Mouse (Mus musculus) intestine, embryonic 14.5 days (tissue): ENCODE measurements at regions not wholly inside any gene's neighbourhood (a gene's known extent, or its start where the extent isn't known, plus 50 kb on each side); places are given as distances from the start of the nearest gene placed in this dataset.

ENCODE experiments used
- ATAC-seq: fragments of 200-750 bp; cut with Nextera tagmentation; replicated peaks from 2 replicates; pipeline ENCODE4 v1.8.0; 2017; ENCODE audit warnings: low read depth, moderate number of reproducible peaks, moderate TSS enrichment, moderate library complexity; ENCODE audit not compliant: low FRiP score, low TSS enrichment
- DNase-seq: peaks from one replicate; pipeline ENCODE4 v3.0.0-alpha.2; 2018; ENCODE audit warnings: low spot score
- H3K27ac ChIP-seq: fragments of 300-500 bp; sonication (generic); 2 replicates; pipeline ENCODE4 v1.5.1; 2014; ENCODE audit warnings: low read depth, mild to moderate bottlenecking, control low read depth
- H3K27me3 ChIP-seq: fragments of 300-500 bp; sonication (generic); replicated peaks from 2 replicates; pipeline ENCODE4 v1.6.1; 2014; ENCODE audit warnings: low read length, control low read depth; ENCODE audit not compliant: control insufficient read depth, insufficient read depth
- H3K36me3 ChIP-seq: fragments of 300-500 bp; sonication (generic); 2 replicates; pipeline ENCODE4 v1.6.1; 2014; ENCODE audit warnings: low read length, control low read depth; ENCODE audit not compliant: control insufficient read depth, insufficient read depth
- H3K4me1 ChIP-seq: fragments of 300-500 bp; sonication (generic); replicated peaks from 2 replicates; pipeline ENCODE4 v1.6.1; 2014; ENCODE audit warnings: low read length, control low read depth, mixed read lengths; ENCODE audit not compliant: control insufficient read depth, insufficient read depth
- H3K4me2 ChIP-seq: fragments of 300-500 bp; sonication (generic); 2 replicates; pipeline ENCODE4 v1.6.1; 2014; ENCODE audit warnings: low read length
- H3K4me3 ChIP-seq: fragments of 300-500 bp; sonication (generic); 2 replicates; pipeline ENCODE4 v1.5.1; 2014; ENCODE audit warnings: low read depth, low read length, control low read depth, mixed read lengths
- H3K9ac ChIP-seq: fragments of 300-500 bp; sonication (generic); 2 replicates; pipeline ENCODE4 v1.6.1; 2014; ENCODE audit warnings: mild to moderate bottlenecking, low read length
- H3K9me3 ChIP-seq: fragments of 300-500 bp; sonication (generic); 2 replicates; pipeline ENCODE4 v1.6.1; 2016; ENCODE audit warnings: low read length, control low read depth; ENCODE audit not compliant: control insufficient read depth
- WGBS: fragments of 180-500 bp; shearing (Covaris S2); extraction: QIAGEN DNeasy Blood & Tissue Kit; methylation state at CpG from one replicate; pipeline ENCODE4 v1.1.7; 2014; 5-methylcytosine and 5-hydroxymethylcytosine counted together

DNA sequence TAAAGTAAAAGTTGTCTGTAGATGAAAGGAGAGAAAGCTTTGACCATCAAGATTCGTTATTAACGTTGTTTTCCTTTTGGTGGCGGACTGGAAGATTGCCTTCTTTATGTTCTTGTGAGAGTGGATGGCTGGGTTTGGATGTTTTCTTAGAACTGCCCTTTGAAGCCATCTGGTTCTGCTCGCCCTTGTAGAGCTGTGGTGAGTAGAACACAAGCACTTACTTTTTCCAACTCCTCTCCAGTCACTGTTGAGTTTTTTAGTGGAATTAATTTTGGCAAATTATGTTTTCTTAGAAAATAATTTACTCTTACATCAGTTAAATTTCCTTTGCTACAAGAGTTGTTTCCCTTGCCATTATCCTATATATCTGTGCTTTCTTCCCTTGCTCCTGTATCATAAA lies 301.2 kb downstream of the Nuf2 start:
- no peak for DNase-seq
- Histone ChIP-seq H3K9ac (no peak overlapping the region), H3K27me3 (no peaks in the 10 kb centered on the region), H3K27ac (no peak overlapping the region), H3K4me1 (no peaks in the 10 kb centered on the region), H3K4me3 (no peak overlapping the region), H3K36me3 (no peaks in the 10 kb centered on the region), H3K9me3 (no peaks in the 10 kb centered on the region), H3K4me2 (no peak overlapping the region)
- no peak for ATAC-seq
- WGBS = 53% methylated on average over 4 of the region's 4 CpGs

DNA sequence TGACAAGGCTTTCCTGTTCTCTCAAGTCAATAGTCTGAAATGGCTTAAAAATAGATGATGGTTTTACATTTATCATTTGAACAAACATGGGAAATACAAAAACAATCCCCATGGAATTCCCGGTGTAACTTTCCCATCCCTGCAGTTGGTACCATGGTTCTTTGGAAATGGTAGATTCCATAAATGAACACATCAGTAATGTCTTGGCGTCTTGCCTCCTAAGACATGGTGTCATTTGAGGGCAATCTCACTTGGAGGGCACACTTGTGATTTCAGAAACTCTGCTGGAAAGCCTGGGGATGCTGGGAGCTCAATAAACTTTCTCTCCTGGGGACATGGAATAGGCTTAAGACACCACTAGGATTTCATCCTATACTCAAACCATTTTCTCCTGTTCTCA lies 306.8 kb downstream of the Nuf2 start:
- WGBS = 91% methylated on average over 2 of the region's 2 CpGs

DNA sequence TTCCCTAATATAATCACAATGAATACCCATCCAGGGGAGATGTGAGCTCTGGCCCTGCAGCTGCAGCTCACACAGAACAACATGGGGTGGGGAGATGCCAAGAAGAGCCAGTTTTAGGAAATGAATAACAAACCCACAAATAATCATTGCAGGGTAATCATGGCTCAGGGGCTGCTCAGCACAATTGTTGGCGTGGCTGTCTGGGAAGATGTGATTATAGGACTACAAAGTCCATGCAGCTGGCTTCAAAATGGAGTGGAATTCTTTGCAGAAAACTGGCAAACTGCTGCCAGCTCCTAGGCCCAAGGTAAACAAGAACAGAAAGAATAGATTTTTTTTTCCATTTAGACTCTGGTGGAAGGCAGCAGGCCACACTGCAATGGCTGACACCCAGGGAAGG lies 343.6 kb downstream of the Nuf2 start:
- H3K9me3 ChIP-seq = no peaks in the 10 kb centered on the region
- no peak overlapping the region for H3K9ac ChIP-seq
- no peak overlapping the region for H3K27ac ChIP-seq
- no peaks in the 10 kb centered on the region for H3K27me3 ChIP-seq
- no peaks in the 10 kb centered on the region for H3K36me3 ChIP-seq
- ATAC-seq (no peak), DNase-seq (no peak)
- no peak overlapping the region for H3K4me2 ChIP-seq
- H3K4me3 ChIP-seq = no peak overlapping the region
- no peaks in the 10 kb centered on the region for H3K4me1 ChIP-seq
- WGBS = 66% methylated on average over 1 of the region's 1 CpGs

More for the DNA sequence above, 306.8 kb downstream of the Nuf2 start:
- ATAC-seq = no peak
- no peaks in the 10 kb centered on the region for H3K9me3 ChIP-seq
- H3K27ac ChIP-seq = no peak overlapping the region
- H3K27me3 ChIP-seq = no peaks in the 10 kb centered on the region
- no peak overlapping the region for H3K4me3 ChIP-seq
- H3K4me1 ChIP-seq = no peaks in the 10 kb centered on the region
- no peaks in the 10 kb centered on the region for H3K36me3 ChIP-seq
- no peak for DNase-seq
- H3K9ac ChIP-seq = no peak overlapping the region
- no peak overlapping the region for H3K4me2 ChIP-seq

DNA sequence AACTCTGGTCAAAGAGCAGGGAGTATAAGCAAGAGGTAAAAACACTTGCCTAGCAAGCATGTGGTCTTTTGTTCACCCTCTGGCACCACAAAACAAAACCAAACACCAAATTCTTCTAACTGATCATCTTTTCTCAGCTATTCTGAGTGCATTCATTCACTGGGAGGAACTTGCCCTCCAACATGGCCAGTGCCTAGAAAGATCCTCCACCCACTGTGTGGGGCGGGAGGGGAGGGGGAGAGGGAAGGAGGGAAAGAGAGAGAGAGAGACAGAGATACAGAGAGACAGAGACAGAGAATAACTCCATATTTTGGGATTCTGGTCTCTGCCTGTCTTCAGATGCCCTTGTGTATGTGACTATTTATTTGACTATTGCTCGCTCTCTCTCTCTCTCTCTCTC lies 360.9 kb downstream of the Nuf2 start:
- DNase-seq (no peak), ATAC-seq (no peak)
- Histone ChIP-seq H3K4me2 (no peak overlapping the region), H3K4me3 (no peak overlapping the region), H3K36me3 (no peaks in the 10 kb centered on the region), H3K9me3 (no peaks in the 10 kb centered on the region), H3K27me3 (no peaks in the 10 kb centered on the region), H3K4me1 (no peaks in the 10 kb centered on the region), H3K27ac (no peak overlapping the region), H3K9ac (no peak overlapping the region)
- WGBS = 91% methylated on average over 2 of the region's 2 CpGs

DNA sequence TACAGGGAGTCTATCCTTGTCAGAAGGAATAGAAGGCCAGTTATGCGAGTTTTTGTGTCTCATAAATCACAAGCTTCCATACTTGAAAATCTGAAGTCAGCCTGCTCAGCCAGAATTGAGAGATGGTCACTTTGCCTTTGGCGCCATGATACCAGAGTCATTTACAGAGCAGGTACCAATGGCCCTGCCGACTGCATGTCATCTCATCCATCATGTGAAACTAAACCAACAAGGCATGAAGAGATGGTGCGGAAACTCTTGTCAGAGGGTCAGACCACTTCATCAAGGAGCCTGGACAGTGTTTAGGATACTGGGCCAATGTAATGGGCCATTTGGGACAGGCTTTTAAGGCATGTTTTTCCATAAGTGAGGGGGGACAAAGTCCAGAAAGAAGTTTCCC lies 363.2 kb downstream of the Nuf2 start:
- Histone ChIP-seq H3K4me2 (no peak overlapping the region), H3K4me3 (no peak overlapping the region), H3K36me3 (no peaks in the 10 kb centered on the region), H3K9ac (no peak overlapping the region), H3K9me3 (no peaks in the 10 kb centered on the region), H3K27me3 (no peaks in the 10 kb centered on the region), H3K4me1 (no peaks in the 10 kb centered on the region), H3K27ac (no peak overlapping the region)
- WGBS = 61% methylated on average over 4 of the region's 4 CpGs
- DNase-seq = no peak
- ATAC-seq = no peak

DNA sequence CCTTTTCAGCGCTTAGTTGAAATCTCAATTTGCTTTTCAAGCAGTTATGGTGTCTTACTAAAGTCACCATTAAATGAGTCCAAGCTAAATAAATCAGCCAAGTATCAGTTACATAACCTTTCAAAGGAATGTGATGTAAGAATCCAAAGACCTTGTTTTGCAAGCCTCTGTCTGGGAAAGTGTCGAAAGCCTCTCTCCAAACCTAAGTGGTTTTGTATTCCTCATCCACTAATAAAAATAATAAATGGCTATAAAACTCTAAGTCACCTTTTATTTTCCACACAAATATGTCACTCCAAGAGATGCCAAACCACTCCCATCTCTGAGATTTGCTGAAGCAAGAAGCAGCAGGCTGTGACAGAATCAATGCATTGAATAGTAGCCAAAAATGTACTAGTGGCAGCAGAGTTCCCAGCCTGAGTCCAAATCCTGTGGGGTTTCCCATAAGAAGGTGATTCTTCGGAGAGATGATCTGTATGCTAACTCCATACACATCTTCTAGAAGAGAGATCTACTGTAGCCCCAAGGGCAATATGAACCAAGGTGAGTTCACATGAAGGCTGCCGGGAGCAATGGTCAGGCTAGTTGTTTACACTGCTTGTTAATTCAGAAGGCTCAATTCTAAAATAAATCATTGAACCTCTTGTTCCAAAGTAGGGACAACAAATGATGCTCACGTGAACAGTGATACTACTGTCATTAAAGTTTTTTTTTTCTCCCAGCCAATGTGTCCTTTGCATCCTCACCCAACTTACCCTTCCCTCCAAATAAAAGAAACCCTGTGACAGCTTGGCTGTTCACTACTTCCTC lies 365.0 kb downstream of the Nuf2 start:
- Histone ChIP-seq H3K9me3 (no peaks in the 10 kb centered on the region), H3K4me1 (no peaks in the 10 kb centered on the region), H3K9ac (no peak overlapping the region), H3K27me3 (no peaks in the 10 kb centered on the region), H3K4me2 (no peak overlapping the region), H3K27ac (no peak overlapping the region), H3K36me3 (no peaks in the 10 kb centered on the region), H3K4me3 (no peak overlapping the region)
- 69% methylated on average over 5 of the region's 5 CpGs for WGBS
- DNase-seq (no peak), ATAC-seq (no peak)

DNA sequence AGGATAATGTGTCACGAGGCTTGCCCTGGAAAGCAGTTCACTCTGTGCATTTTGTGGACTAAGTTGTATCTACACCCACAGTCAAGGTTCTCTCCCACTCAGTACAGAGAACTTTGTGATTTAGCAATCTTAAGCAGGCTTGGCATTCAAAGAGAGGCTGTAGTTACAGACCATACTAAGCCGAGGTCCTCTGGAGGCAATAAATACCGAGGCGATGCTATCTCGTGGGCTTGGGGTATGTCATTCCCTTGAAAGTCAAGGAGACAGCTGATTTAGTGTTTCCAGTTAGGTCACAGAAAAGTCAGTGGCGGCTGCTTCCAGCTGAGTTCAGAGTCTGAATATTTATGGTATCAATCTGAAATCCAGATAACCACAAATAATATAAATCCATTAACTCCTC lies 370.4 kb downstream of the Nuf2 start:
- Histone ChIP-seq H3K4me1 (peaks cover 14% of the 10 kb centered on the region), H3K27ac (peak overlapping the region; percentile 51; the same call in 1 of the 2 replicates), H3K4me3 (no peak overlapping the region), H3K36me3 (no peaks in the 10 kb centered on the region), H3K9me3 (no peaks in the 10 kb centered on the region), H3K4me2 (no peak overlapping the region), H3K9ac (no peak overlapping the region), H3K27me3 (no peaks in the 10 kb centered on the region)
- ATAC-seq (peak; percentile 60; the same call in 1 of the 2 replicates), DNase-seq (no peak)
- WGBS = 10% methylated on average over 6 of the region's 6 CpGs

DNA sequence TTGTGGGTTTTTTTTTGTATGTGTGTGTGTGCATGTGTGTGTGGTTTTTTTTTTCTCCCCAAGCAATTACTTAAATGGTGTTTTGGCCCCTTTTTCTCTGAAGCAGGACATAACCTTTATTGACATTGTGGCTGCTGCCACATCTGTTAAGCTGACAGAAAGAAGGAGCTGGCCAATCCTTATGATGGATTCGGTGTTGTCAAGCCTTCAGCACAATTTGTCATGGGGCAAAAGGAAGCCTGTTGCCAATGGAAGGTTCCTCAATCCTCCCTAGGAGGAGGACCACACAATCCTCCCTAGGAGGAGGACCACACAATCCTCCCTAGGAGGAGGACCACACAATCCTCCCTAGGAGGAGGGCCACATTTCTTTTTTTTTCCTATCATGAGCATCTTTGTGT lies 371.0 kb downstream of the Nuf2 start:
- no peak for ATAC-seq
- Histone ChIP-seq H3K9me3 (no peaks in the 10 kb centered on the region), H3K4me3 (no peak overlapping the region), H3K27ac (peak overlapping the region; percentile 51), H3K4me1 (peaks cover 14% of the 10 kb centered on the region), H3K27me3 (no peaks in the 10 kb centered on the region), H3K36me3 (no peaks in the 10 kb centered on the region), H3K9ac (no peak overlapping the region), H3K4me2 (no peak overlapping the region)
- no peak for DNase-seq
- WGBS = 52% methylated on average over 1 of the region's 1 CpGs

DNA sequence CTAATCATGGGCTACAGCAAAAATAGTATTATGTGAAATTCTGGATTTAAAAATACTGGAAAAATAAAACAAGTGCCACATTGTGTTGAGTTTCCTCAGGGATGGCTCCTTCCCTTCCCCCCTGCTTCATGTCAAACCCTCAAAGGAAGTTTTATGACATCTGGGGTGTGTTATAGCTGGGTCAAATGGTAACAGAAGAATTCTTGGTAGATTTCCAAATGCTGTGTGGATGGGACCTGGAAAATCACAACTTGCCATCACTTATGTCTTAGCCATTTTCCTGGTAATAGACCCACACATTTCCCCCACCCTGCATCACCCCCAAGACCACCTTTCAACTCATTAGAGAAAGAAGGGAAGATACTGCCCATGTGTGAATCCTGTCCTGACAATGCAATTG lies 371.5 kb downstream of the Nuf2 start:
- DNase-seq = no peak
- Histone ChIP-seq H3K36me3 (no peaks in the 10 kb centered on the region), H3K27ac (peak overlapping the region; percentile 51), H3K27me3 (no peaks in the 10 kb centered on the region), H3K4me3 (no peak overlapping the region), H3K4me1 (peaks cover 14% of the 10 kb centered on the region), H3K9ac (no peak overlapping the region), H3K9me3 (no peaks in the 10 kb centered on the region), H3K4me2 (no peak overlapping the region)
- ATAC-seq = no peak
